Mouse (Mus musculus) kidney, embryonic 15.5 days (tissue): Measurements from ENCODE around the gene Bcr. TPM values are rescaled to one million over a fixed set of nuclear protein-coding genes. Genes with fewer than 3 reads are reported as not detected.

ENCODE experiments used
- ATAC-seq: fragments of 200-750 bp; cut with Nextera tagmentation; replicated peaks from 2 replicates; pipeline ENCODE4 v1.8.0; 2017; ENCODE audit warnings: moderate TSS enrichment; ENCODE audit not compliant: low FRiP score
- H3K27ac ChIP-seq: fragments of 300-500 bp; sonication (generic); 2 replicates; pipeline ENCODE4 v1.5.1; 2015; ENCODE audit warnings: mild to moderate bottlenecking, inconsistent platforms
- H3K27me3 ChIP-seq: fragments of 300-500 bp; sonication (generic); 2 replicates; pipeline ENCODE4 v1.6.1; 2015; ENCODE audit warnings: inconsistent platforms
- H3K36me3 ChIP-seq: fragments of 300-500 bp; sonication (generic); 2 replicates; pipeline ENCODE4 v1.6.1; 2015; ENCODE audit warnings: inconsistent platforms
- H3K4me1 ChIP-seq: fragments of 300-500 bp; sonication (generic); 2 replicates; pipeline ENCODE4 v1.6.1; 2015; ENCODE audit warnings: inconsistent platforms
- H3K4me2 ChIP-seq: fragments of 300-500 bp; sonication (generic); 2 replicates; pipeline ENCODE4 v1.6.1; 2015; ENCODE audit warnings: moderate library complexity, mild to moderate bottlenecking, inconsistent platforms
- H3K4me3 ChIP-seq: fragments of 300-500 bp; sonication (generic); replicated peaks from 2 replicates; pipeline ENCODE4 v1.5.1; 2015; ENCODE audit warnings: mild to moderate bottlenecking, inconsistent platforms
- H3K9ac ChIP-seq: fragments of 300-500 bp; sonication (generic); 2 replicates; pipeline ENCODE4 v1.6.1; 2015; ENCODE audit warnings: mild to moderate bottlenecking, inconsistent platforms
- H3K9me3 ChIP-seq: fragments of 300-500 bp; sonication (generic); replicated peaks from 2 replicates; pipeline ENCODE4 v1.6.1; 2016; ENCODE audit warnings: inconsistent platforms
- WGBS: fragments of 180-500 bp; shearing (Covaris S2); methylation state at CpG from one replicate; pipeline ENCODE4 v1.1.7; 2015; ENCODE audit warnings: mixed read lengths; 5-methylcytosine and 5-hydroxymethylcytosine counted together
- polyA plus RNA-seq: library from polyadenylated mRNA; unstranded; fragments of >200 nt; fragmentation: Nextera tagmentation; extraction: Ambion mirVana; gene quantifications from 2 replicates; pipeline ENCODE4 v1.2.1, GENCODE M21; 2015

Gene Bcr
- polyA plus RNA-seq, 1 experiment from 2014 or later: 6.0 TPM

DNA sequence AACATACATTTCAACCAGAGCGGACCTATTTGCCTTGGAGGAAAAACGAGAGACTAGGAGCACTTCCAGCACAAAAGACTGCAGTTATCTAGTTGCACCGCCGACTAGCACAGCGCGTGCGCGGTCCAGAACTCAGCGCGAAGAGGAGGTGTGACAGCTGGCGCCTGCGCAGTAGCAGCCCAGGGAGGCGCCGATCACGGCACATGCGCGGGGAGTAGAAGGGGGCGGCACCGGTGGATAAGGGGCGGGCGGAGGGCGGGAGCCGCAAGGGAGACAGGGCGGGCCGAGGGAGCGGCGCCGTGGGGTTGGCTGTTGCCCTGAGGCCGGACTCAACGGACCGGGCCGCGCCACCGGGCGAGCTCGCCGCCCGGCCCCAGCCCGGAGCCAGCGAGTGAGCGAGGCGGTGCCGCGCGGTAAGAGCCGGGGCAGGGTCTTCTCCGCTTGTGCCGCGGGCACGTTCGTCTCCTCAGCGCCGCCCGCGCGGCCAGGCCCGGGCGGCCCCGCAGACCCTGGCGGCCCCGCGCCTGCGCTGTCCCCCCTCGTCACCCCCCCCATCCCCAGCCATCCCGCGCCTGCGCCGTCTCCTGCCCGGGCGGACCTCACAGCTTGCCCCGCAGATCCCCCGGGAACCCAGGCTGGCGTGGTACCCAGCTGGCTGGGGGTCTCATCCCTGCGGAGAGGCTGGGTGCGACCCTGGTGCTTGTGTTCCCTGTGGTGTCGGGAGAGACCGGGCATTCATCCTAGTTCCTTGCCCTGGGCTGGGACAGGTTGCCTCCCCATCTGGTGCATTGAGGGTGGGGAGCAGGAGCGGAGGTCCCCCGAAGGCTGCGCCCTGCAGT lies 151.6 kb downstream of the Bcr start, which contains the start of gene Specc1l:
Specc1l (plus strand) TSS at position 267 of the 839 bp plus-strand sequence.
- WGBS: under 1% methylated on average over 57 of the region's 80 CpGs
- peak within 1 kb of the TSS; percentile 71 for H3K4me2 ChIP-seq
- H3K36me3 ChIP-seq: no peaks in the 10 kb centered on the region
- H3K4me3 ChIP-seq: peak within 1 kb of the TSS; percentile 81
- peak within 1 kb of the TSS; percentile 78 for H3K9ac ChIP-seq
- H3K9me3 ChIP-seq: no peaks in the 10 kb centered on the region
- ATAC-seq: peak; percentile 99
- H3K27ac ChIP-seq: peak within 1 kb of the TSS; percentile 98
- H3K27me3 ChIP-seq: no peaks in the 10 kb centered on the region
- peaks cover 12% of the 10 kb centered on the region for H3K4me1 ChIP-seq

DNA sequence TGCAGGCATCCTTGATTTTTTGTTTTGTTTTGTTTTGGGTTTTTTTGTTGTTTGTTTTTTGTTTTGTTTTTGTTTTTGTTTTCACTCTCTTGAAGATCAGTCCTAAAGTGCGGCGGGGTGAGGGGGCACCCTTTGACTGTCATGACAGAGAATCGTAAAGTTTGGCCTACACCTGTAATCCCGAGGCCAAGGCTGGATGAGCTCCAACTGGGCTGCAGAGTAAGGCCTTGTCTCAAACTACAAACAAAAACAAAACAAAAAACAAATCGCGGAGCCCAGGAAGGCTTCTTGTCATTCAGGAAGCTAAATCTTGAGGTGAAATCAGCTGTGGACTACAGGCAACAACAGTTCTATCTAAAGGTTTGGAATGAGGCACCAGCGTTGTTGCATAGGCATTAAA lies 152.6 kb downstream of the Bcr start:
- no peaks in the 10 kb centered on the region for H3K27me3 ChIP-seq
- H3K4me1 ChIP-seq: peaks cover 12% of the 10 kb centered on the region
- no peak overlapping the region for H3K27ac ChIP-seq
- peak overlapping the region; percentile 81 for H3K4me3 ChIP-seq
- no peak for ATAC-seq
- no peaks in the 10 kb centered on the region for H3K36me3 ChIP-seq
- peak overlapping the region; percentile 71 for H3K4me2 ChIP-seq
- H3K9me3 ChIP-seq: no peaks in the 10 kb centered on the region
- peak overlapping the region; percentile 78 for H3K9ac ChIP-seq
- 38% methylated on average over 7 of the region's 7 CpGs for WGBS

DNA sequence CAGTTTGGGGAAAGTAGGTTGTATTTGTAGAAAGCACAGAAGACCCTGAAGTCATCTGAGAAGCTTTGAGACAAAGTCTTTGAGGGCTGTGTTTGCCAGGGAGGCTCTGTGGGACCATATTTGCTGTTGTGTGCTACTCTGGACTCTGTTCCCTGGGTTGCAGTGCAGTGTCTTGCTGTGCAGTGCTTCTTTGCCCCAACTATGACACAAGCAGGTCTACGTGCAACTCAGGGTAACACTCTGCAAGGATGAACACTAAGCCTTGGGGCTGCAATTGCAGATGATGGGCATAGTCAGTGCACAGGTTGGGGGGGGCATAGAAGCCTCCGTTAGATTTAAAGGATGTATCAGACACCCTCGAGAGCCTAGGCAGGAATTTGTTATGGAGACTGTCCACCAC lies 160.3 kb downstream of the Bcr start:
- Histone ChIP-seq H3K27ac (no peak overlapping the region), H3K36me3 (no peaks in the 10 kb centered on the region), H3K4me1 (peaks cover 18% of the 10 kb centered on the region), H3K27me3 (no peaks in the 10 kb centered on the region), H3K9me3 (no peaks in the 10 kb centered on the region), H3K4me3 (no peak overlapping the region), H3K4me2 (no peak overlapping the region), H3K9ac (no peak overlapping the region)
- 90% methylated on average over 3 of the region's 3 CpGs for WGBS
- ATAC-seq: no peak

DNA sequence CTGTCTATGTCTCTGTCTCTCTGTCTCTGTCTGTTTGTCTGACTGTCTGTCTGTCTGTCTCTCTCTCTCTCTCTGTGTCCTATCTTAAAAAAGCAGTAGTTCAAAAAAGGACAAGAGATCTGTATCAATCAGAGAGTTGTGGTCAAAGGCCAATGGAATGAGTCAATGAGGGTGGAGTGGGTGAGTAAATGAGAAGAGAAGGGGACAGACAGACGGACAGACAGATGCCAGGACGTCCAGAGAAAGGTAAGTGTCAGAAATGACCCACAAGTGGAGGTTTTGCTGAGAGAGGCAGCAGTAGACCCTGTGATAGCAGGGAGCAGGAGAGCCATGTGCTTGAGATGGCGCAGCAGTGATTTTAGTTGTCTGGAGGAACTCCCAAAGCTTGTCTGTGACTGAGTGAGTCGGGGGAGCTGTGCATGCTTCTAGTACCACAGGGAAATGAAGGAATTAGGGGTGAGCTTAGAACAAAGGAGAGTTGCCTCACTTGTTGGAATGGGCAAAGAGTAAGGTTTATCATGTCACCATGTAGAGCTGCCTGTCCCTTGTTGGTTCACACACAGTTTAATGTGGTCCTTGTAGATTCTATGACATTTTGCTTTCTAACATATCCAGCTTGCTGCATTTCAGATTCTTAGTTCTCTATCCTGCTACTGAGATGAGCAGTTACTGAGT lies 161.7 kb downstream of the Bcr start:
- Histone ChIP-seq H3K9me3 (no peaks in the 10 kb centered on the region), H3K4me1 (peaks cover 18% of the 10 kb centered on the region), H3K9ac (no peak overlapping the region), H3K36me3 (no peaks in the 10 kb centered on the region), H3K4me3 (no peak overlapping the region), H3K27me3 (no peaks in the 10 kb centered on the region), H3K27ac (0 out of 2 replicates have a peak overlapping the region, but pooled peaks have one; percentile 16), H3K4me2 (no peak overlapping the region)
- WGBS: 68% methylated on average over 4 of the region's 4 CpGs
- no peak for ATAC-seq

DNA sequence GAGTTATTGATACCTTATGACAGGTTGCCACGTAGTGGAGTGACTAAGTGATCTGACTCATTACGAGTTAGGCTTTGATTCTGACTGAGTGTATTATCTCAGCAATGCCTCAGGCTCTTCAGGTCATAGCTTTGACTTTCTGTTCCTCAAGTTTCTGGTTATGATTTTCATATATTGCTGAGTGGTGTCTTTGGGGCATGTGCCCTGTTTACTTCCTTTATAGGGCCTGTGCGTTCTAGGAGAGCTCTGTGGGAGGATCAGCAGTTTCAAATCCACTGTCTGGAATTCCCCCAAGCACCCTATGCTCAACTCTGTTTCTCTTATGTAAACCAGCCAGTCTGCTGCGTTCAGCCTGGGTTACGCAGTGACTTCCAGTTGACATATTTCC lies 162.2 kb downstream of the Bcr start:
- H3K4me2 ChIP-seq: no peak overlapping the region
- H3K27ac ChIP-seq: no peak overlapping the region
- no peaks in the 10 kb centered on the region for H3K36me3 ChIP-seq
- no peaks in the 10 kb centered on the region for H3K27me3 ChIP-seq
- no peak overlapping the region for H3K4me3 ChIP-seq
- ATAC-seq: no peak
- H3K4me1 ChIP-seq: peaks cover 18% of the 10 kb centered on the region
- H3K9me3 ChIP-seq: no peaks in the 10 kb centered on the region
- WGBS: 69% methylated on average over 5 of the region's 5 CpGs
- H3K9ac ChIP-seq: no peak overlapping the region

DNA sequence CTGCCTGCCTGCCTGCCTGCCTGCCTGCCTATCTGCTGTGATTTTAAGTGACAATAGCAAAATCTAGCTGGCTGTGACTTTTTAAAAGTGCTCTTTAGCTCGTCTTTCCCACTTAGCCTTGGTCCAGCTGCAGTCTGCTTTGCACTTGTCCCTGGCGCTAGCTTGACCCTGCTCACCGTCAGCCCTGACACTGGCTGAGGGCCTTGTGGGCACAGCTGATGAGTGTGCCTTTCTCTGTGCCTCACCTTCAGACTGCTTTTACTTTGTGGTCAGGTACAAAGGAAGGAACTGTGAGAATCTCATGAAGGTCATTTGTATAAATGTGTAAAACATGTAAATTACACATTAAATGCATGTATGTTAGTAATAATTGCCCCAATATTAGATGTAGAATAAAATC lies 163.8 kb downstream of the Bcr start:
- H3K4me1 ChIP-seq: peaks cover 18% of the 10 kb centered on the region
- no peak for ATAC-seq
- H3K4me2 ChIP-seq: no peak overlapping the region
- H3K36me3 ChIP-seq: peaks cover 7% of the 10 kb centered on the region; the same call in 1 of the 2 replicates
- H3K4me3 ChIP-seq: no peak overlapping the region
- no peak overlapping the region for H3K27ac ChIP-seq
- H3K27me3 ChIP-seq: no peaks in the 10 kb centered on the region
- no peaks in the 10 kb centered on the region for H3K9me3 ChIP-seq
- WGBS: 74% methylated on average over 3 of the region's 3 CpGs
- H3K9ac ChIP-seq: no peak overlapping the region

DNA sequence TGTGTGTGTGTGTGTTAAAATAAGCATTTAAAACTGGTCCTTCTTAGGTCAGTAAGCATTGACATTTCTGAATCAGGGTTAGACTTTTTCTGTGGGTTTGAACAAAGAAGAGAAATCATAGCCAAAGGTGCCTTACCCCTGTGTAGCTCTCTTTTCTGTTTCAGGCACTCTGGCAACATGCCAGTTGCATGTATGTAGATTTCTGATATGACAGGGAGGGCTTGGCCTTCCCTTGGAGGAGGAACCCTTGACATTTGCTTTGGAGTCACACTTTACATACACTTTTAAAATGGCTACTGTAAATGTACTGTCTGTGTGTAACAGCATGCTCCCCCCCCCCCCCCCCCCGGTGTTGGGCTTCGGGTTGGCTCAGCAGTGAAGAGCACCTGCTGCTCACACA lies 164.2 kb downstream of the Bcr start:
- no peak overlapping the region for H3K4me2 ChIP-seq
- H3K27ac ChIP-seq: no peak overlapping the region
- WGBS: 22% methylated on average over 2 of the region's 2 CpGs
- no peak for ATAC-seq
- H3K9ac ChIP-seq: no peak overlapping the region
- no peak overlapping the region for H3K4me3 ChIP-seq
- peaks cover 12% of the 10 kb centered on the region; the same call in 1 of the 2 replicates for H3K36me3 ChIP-seq
- H3K27me3 ChIP-seq: no peaks in the 10 kb centered on the region
- H3K9me3 ChIP-seq: no peaks in the 10 kb centered on the region
- peaks cover 18% of the 10 kb centered on the region for H3K4me1 ChIP-seq

DNA sequence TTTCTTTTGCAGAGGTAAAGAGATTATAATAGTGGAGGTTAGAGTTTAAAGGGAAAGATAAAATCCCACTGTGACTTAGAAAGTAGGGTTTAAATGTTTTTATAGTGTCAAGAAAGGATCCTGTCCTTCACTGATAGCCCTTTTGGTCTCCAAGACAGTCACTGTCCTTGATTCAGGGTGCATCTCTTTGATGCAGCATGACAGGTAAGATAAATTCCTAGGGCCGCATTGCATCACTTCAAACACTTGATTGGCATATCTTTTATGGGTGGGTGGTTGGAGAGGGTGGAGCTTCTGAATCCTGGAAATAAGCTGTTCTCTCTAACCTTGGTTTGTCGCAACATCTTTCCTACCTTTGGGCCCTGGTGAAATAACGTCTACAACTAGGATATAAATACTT lies 167.0 kb downstream of the Bcr start:
- Histone ChIP-seq H3K36me3 (peaks cover 36% of the 10 kb centered on the region), H3K9me3 (no peaks in the 10 kb centered on the region), H3K4me1 (0 out of 2 replicates have a peak, but pooled peaks cover 7% of the 10 kb centered on the region), H3K9ac (no peak overlapping the region), H3K4me2 (no peak overlapping the region), H3K27me3 (no peaks in the 10 kb centered on the region), H3K4me3 (no peak overlapping the region), H3K27ac (no peak overlapping the region)
- 81% methylated on average over 3 of the region's 3 CpGs for WGBS
- no peak for ATAC-seq

DNA sequence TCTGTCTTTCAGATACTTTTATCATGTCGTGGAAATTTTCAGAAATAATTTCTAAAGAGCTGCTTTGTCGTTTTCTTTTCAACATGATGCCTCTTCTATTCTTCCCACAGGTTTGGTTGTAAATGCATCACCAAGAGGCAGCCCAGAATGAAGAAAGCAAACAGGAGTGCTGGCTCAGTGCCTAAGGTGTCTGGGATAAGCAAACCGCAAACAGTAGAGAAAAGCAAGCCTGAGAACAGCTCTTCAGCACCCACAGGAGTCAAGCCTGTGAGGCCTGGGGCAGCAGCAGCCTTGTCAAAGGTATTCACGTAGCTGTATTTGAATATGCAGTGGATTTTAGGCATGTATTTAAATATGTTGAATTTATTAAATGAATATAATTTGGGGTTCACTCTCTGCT lies 170.2 kb downstream of the Bcr start:
- no peaks in the 10 kb centered on the region for H3K27me3 ChIP-seq
- H3K9ac ChIP-seq: no peak overlapping the region
- no peak overlapping the region for H3K4me2 ChIP-seq
- no peak overlapping the region for H3K27ac ChIP-seq
- peaks cover 51% of the 10 kb centered on the region for H3K36me3 ChIP-seq
- H3K4me1 ChIP-seq: 0 out of 2 replicates have a peak, but pooled peaks cover 3% of the 10 kb centered on the region
- no peaks in the 10 kb centered on the region for H3K9me3 ChIP-seq
- H3K4me3 ChIP-seq: no peak overlapping the region
- WGBS: 81% methylated on average over 4 of the region's 4 CpGs
- ATAC-seq: no peak

DNA sequence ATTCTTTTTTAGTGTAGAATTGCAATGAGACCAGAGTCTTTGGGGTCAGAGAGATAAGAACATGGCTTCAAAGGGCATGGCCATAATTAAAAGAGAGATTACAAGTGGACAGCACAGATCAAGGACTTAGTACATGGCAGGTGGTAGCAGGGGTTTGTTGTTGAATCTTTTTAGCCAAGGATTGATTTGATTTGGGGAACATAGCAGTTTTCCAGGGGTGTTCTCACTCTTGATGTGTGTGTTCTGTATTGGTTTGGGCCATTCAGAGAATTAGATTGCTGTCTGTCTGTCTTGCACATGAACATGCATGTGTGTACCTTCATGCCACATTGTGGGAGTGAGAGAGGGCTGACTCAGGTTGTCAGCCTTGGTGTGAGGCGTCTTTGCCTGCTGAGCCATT lies 171.5 kb downstream of the Bcr start:
- Histone ChIP-seq H3K36me3 (peaks cover 55% of the 10 kb centered on the region), H3K4me3 (no peak overlapping the region), H3K27ac (no peak overlapping the region), H3K9ac (no peak overlapping the region), H3K4me2 (no peak overlapping the region), H3K4me1 (peaks cover 7% of the 10 kb centered on the region; the same call in 1 of the 2 replicates), H3K27me3 (no peaks in the 10 kb centered on the region), H3K9me3 (no peaks in the 10 kb centered on the region)
- no peak for ATAC-seq
- WGBS: 84% methylated on average over 1 of the region's 1 CpGs

DNA sequence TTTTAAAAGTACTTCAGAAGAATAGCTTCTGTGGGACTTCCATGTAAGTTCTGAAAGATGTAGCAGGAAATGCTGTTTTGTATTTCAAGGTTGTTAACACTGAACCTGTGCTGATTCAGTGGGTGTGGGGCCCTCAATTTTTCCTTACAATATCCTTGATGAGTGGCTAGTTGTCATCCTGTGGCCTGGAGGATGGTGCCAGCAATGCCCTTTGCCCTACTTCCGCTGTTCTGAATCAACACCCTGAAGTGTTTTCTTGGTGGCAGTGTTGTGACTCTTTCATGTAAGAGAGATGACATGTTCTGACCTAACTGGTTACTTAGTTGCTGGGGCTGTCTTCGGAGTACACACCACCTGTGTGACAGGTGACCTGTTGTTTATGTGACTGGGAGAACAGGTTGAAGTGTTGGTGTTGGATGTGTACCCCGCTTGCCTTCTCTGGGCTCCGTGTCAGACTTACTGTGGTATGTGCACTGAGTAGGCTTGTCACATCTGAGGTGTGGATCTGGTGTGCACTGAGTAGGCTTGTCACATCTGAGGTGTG lies 172.3 kb downstream of the Bcr start:
- Histone ChIP-seq H3K9ac (no peak overlapping the region), H3K27ac (no peak overlapping the region), H3K4me1 (peaks cover 7% of the 10 kb centered on the region; the same call in 1 of the 2 replicates), H3K4me3 (no peak overlapping the region), H3K4me2 (no peak overlapping the region), H3K9me3 (no peaks in the 10 kb centered on the region), H3K36me3 (peaks cover 59% of the 10 kb centered on the region), H3K27me3 (no peaks in the 10 kb centered on the region)
- ATAC-seq: no peak
- 94% methylated on average over 4 of the region's 4 CpGs for WGBS

DNA sequence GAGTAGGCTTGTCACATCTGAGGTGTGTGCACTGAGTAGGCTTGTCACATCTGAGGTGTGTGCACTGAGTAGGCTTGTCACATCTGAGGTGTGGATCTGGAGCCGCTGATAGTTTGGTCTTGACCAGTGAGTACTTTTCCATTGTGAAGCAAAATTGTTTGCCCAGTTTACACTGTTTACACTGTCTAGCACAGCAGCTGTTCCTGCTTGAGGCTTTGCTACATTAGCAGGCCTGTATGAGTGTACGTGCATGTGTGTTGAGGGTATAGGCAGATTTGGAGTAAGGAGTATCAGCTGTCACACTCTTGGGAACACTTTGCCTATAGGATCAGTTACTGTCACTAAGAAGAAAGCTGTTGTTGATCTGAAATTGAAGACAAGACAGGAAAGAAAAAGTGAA lies 173.1 kb downstream of the Bcr start:
- no peak overlapping the region for H3K4me3 ChIP-seq
- 70% methylated on average over 2 of the region's 2 CpGs for WGBS
- peaks cover 7% of the 10 kb centered on the region; the same call in 1 of the 2 replicates for H3K4me1 ChIP-seq
- H3K36me3 ChIP-seq: peaks cover 62% of the 10 kb centered on the region
- no peaks in the 10 kb centered on the region for H3K27me3 ChIP-seq
- no peak overlapping the region for H3K9ac ChIP-seq
- H3K4me2 ChIP-seq: no peak overlapping the region
- ATAC-seq: peak; percentile 69
- no peaks in the 10 kb centered on the region for H3K9me3 ChIP-seq
- H3K27ac ChIP-seq: no peak overlapping the region
